Mouse (Mus musculus) heart, adult 2 months (tissue): ENCODE results near the gene Bbip1. TPM values are rescaled to one million over a fixed set of nuclear protein-coding genes. Genes with fewer than 3 reads are reported as not detected.

Experiments
- DNase-seq, 2 experiments: peaks; one replicate each; pipeline ENCODE4 v3.0.0; 2021
- H3K27ac ChIP-seq: fragments of 200-600 bp; 2 replicates; pipeline ENCODE4 v1.8.1; 2022
- H3K27me3 ChIP-seq: fragments of 200-500 bp; 2 replicates; pipeline ENCODE4 v1.6.1; 2012; ENCODE audit warnings: mild to moderate bottlenecking, low read length, inconsistent platforms, mixed read lengths; ENCODE audit not compliant: control insufficient read depth, insufficient read depth
- H3K36me3 ChIP-seq: fragments of 200-500 bp; 2 replicates; pipeline ENCODE4 v1.6.1; 2012; ENCODE audit warnings: low read length, inconsistent platforms; ENCODE audit not compliant: control insufficient read depth, insufficient read depth
- H3K4me1 ChIP-seq: fragments of 200-500 bp; 2 replicates; pipeline ENCODE4 v1.6.1; 2011; ENCODE audit warnings: low read length; ENCODE audit not compliant: control insufficient read depth, insufficient read depth
- H3K4me3 ChIP-seq: fragments of 200-600 bp; 2 replicates; pipeline ENCODE4 v1.8.1; 2022
- H3K79me2 ChIP-seq: fragments of 200-500 bp; replicated peaks from 2 replicates; pipeline ENCODE4 v1.6.1; 2012; ENCODE audit warnings: mild to moderate bottlenecking, inconsistent platforms, low read length, moderate library complexity, mixed read lengths; ENCODE audit not compliant: control insufficient read depth, insufficient read depth
- H3K9ac ChIP-seq: fragments of 200-500 bp; 2 replicates; pipeline ENCODE4 v1.6.1; 2012; ENCODE audit warnings: low read depth, mild to moderate bottlenecking, control low read depth, inconsistent platforms, low read length, mixed read lengths
- CTCF ChIP-seq: fragments of 200-600 bp; IDR thresholded peaks from 2 replicates; pipeline ENCODE4 v1.8.1; 2022; ENCODE audit warnings: antibody characterized with exemption, mild to moderate bottlenecking, moderate library complexity
- EP300 ChIP-seq: fragments of 200-500 bp; IDR thresholded peaks from 2 replicates; pipeline ENCODE4 v1.6.1; 2011; ENCODE audit warnings: low read depth, low read length, control low read depth; ENCODE audit not compliant: insufficient read depth
- POLR2A ChIP-seq: fragments of 200-500 bp; IDR thresholded peaks from 2 replicates; pipeline ENCODE4 v1.6.1; 2011; ENCODE audit warnings: mild to moderate bottlenecking, low read depth, low read length, control low read depth; ENCODE audit not compliant: insufficient read depth
- WGBS: fragments of 180-500 bp; shearing (Covaris S2); methylation state at CpG from one replicate; pipeline ENCODE4 v1.1.7; 2018; 5-methylcytosine and 5-hydroxymethylcytosine counted together
- intact Hi-C: fragments of 180-260 bp; cut with DNase I; formaldehyde crosslinking; loops from one replicate; pipeline ENCODE4 v1.15.1; 2025
- polyA plus RNA-seq: library from polyadenylated mRNA; depleted of rRNA; stranded (reverse); fragments of >200 nt; gene quantifications from 2 replicates; pipeline ENCODE4 v1.2.3, GENCODE M21; 2012
- total RNA-seq, 2 experiments: library from RNA; stranded (reverse); gene quantifications; 2 replicates each; pipeline ENCODE4 v1.2.3; 2021

Bbip1 gene
- total and polyA plus RNA-seq, 3 experiments = 12.4 to 35.4 (median 34.5) TPM

DNA sequence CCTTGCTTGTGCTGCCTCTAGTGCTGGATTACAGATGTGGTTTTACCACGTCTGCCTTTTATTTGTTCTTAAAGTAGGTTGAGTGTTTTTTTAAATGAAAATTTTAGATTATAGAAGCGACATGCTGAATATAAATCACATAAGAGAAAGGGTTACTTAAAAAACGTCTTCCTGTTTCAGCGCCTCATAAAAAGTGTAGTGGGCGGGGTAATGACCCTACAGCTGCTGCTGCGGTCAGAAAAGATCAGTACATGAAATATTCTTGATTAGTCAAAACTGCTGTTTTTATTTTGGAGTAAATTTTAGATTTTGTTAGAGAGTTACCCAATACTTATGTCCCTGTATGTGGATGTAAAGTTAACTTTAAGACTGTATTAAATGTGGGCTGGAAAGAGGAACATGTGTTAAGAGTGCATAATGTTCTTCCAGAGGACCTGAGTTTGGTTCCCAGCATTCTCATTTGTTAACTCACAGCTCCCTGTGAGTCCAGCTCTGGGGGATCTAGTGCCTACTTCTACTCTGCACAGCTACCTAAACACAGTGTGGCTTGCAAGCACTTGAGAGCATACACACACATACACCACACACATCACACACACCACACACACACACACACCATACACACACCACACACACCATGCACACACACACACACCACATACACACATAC is 38.3 kb downstream of the Bbip1 start:
- no peak for DNase-seq
- TF ChIP-seq EP300 = no peak
- TF ChIP-seq CTCF = peak; percentile 17; the same call in 1 of the 2 replicates
- no peak for TF ChIP-seq POLR2A
- no peaks in the 10 kb centered on the region for H3K27me3 ChIP-seq
- no peak overlapping the region for H3K4me3 ChIP-seq
- intact Hi-C loops = loop anchor here (10.0 kb wide), 1 partner anchor 261 kb away; no protein-coding TSS in a partner anchor
- no peak overlapping the region for H3K27ac ChIP-seq
- peaks cover 15% of the 10 kb centered on the region for H3K4me1 ChIP-seq
- H3K9ac ChIP-seq = no peak overlapping the region
- H3K36me3 ChIP-seq = no peaks in the 10 kb centered on the region; the same call in none of the 2 replicates
- 34% methylated on average over 6 of the region's 6 CpGs for WGBS
- H3K79me2 ChIP-seq = peaks cover 6% of the 10 kb centered on the region; the same call in 1 of the 2 replicates

DNA sequence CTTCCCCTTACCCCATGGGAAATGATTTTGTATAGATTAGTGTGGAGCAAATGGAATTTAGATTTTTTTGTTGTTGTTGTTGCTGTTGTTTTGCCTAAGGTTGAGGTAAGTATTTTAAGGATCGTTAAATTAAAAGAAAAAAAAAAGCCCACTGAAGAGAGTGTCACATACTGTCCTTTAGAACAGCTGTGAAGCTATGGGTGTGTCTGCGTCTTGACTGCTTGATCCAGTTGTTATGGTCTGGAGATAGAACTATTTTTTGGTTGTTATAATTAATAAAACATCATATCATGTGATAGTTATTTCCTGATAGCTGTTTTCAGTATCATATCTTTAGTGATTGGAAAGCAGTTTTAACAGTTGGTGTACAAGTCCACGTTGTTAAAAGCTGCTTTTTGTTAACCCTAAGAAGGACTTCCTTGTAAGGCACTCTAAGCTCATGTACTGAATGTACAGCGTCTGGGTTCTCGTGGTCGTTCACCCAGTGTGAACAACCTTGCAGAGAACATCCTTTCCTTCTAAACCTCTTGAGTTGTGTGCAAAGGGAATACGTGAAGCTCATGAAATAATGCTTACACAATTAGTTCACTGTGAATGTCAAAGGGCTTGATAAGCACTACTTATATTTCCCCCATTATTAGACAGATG is 39.5 kb downstream of the Bbip1 start:
- intact Hi-C loops = loop anchor here (5.0 to 10.0 kb wide), 3 partner anchors 53 to 260 kb away; no protein-coding TSS in a partner anchor
- Histone ChIP-seq H3K36me3 (no peaks in the 10 kb centered on the region; the same call in none of the 2 replicates), H3K27ac (no peak overlapping the region), H3K4me1 (peaks cover 15% of the 10 kb centered on the region), H3K27me3 (no peaks in the 10 kb centered on the region), H3K79me2 (peaks cover 6% of the 10 kb centered on the region; the same call in 1 of the 2 replicates), H3K4me3 (peak overlapping the region; percentile 70), H3K9ac (no peak overlapping the region; the same call in 1 of the 2 replicates)
- DNase-seq = no peak
- TF ChIP-seq CTCF (no peak), EP300 (no peak), POLR2A (no peak)
- WGBS = 25% methylated on average over 7 of the region's 7 CpGs

DNA sequence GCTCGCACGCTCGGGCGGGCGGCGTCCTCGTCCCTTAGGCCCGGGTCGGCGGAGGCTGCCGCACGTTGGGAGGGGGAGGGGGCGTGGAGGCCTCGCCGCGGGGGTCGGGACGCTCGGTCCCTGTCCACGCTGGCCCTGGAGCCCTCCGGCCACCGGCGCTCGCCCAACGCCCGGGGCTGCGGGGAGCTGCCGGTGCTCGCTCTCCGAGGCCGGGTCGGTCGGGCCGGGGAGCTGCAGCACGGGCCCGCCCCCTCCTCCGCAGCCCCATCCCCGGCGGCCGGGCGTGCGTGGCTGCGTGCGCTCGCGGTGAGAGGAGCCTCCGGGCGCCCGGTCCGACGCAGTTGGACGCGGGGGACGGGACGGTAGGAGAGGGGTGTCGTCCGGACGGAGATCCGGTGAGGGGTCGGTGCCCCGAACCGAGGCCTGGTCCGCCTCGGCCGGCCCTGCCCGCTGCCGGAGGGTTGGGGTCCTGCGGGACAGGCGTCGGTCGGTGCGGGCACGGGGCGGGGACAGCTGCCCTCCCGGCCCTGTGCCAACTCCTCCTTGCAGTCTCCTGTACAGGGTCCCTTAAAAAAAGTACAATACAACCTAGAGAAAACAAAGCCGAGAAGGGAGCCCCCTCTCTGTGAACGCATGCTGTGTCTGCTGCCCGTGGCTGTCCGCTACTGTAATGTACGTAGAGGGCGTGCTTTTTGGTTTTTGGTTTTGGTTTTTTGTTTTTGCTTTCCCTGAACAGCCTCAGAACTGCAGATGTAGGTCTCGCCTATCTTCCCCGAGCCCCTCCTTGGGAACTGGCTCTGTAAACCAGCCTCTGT is 40.7 kb downstream of the Bbip1 start:
- under 1% methylated on average over 82 of the region's 83 CpGs for WGBS
- no peaks in the 10 kb centered on the region; the same call in 1 of the 2 replicates for H3K36me3 ChIP-seq
- peaks cover 6% of the 10 kb centered on the region; the same call in 1 of the 2 replicates for H3K79me2 ChIP-seq
- peak overlapping the region; percentile 70 for H3K4me3 ChIP-seq
- peak; percentile 63 to 77 for DNase-seq
- TF ChIP-seq EP300 = no peak
- 0 out of 2 replicates have a peak, but pooled peaks have one; percentile 13 for TF ChIP-seq POLR2A
- TF ChIP-seq CTCF = peak; percentile 74
- peak overlapping the region; percentile 99 for H3K27ac ChIP-seq
- H3K4me1 ChIP-seq = peaks cover 15% of the 10 kb centered on the region
- no peaks in the 10 kb centered on the region for H3K27me3 ChIP-seq
- intact Hi-C loops = loop anchor here (2.0 to 10.0 kb wide), 4 partner anchors 39 to 259 kb away; no protein-coding TSS in a partner anchor
- peak overlapping the region; percentile 99 for H3K9ac ChIP-seq

DNA sequence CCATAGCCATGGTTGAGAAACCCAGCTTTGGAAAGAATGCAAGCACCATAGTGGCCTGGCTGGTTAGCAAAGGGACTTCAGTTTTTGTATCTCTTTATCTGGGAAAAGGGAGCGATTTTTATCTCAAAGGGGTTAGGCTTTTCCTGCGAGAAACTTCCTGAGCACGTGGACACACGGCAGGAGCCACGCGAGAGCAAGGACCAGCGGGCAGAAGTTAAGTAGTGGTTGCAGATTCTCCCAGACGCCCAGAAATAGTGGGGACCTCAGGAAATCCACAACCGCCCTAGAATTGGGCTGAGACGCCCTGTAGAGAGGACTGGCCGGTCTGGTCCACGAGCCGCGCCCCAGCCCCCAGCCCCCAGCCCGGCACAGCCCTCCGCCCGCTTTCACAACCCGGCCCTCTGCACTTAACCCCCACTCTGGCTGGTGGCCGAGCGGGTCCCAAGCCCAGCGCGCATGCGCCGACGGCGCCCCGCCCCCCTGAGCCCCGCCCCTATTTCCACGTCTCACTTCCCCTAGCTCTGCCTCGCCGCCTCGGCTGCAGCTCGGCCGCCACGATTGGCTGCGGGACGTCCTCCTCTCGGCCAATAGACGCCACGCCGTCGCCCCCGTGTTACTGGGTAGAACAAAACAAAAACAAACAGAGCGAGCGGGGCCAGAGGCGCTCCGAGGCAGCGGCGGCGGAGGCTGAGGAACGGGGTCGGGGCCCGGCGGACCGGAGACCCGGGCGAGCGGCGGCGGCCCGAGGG is 41.5 kb downstream of the Bbip1 start:
- peak overlapping the region; percentile 70 for H3K4me3 ChIP-seq
- peak; percentile 32; the same call in 1 of the 2 replicates for TF ChIP-seq EP300
- TF ChIP-seq POLR2A = peak; percentile 75
- TF ChIP-seq CTCF = no peak
- no peaks in the 10 kb centered on the region for H3K36me3 ChIP-seq
- intact Hi-C loops = loop anchor here (2.0 to 10.0 kb wide), 4 partner anchors 40 to 258 kb away; no protein-coding TSS in a partner anchor
- peak; percentile 92 to 97 for DNase-seq
- H3K27me3 ChIP-seq = no peaks in the 10 kb centered on the region
- H3K27ac ChIP-seq = peak overlapping the region; percentile 99
- H3K79me2 ChIP-seq = peaks cover 5% of the 10 kb centered on the region; the same call in 1 of the 2 replicates
- peak overlapping the region; percentile 99 for H3K9ac ChIP-seq
- peaks cover 18% of the 10 kb centered on the region for H3K4me1 ChIP-seq
- WGBS = under 1% methylated on average over 61 of the region's 61 CpGs
